Mouse (Mus musculus) E14TG2a.4 (cell line): ENCODE results near the gene Adcyap1r1.

Source experiments
- CTCF ChIP-seq: conservative IDR thresholded peaks from 2 replicates; pipeline ENCODE4 v1.5.1; 2014; ENCODE audit warnings: low read length
- NANOG ChIP-seq: IDR thresholded peaks from 2 replicates; pipeline ENCODE4 v1.6.1; 2014; ENCODE audit warnings: borderline replicate concordance, low read length, mixed read lengths
- POU5F1 ChIP-seq: IDR thresholded peaks from 2 replicates; pipeline ENCODE4 v1.6.1; 2014; ENCODE audit warnings: low read length, borderline replicate concordance

DNA sequence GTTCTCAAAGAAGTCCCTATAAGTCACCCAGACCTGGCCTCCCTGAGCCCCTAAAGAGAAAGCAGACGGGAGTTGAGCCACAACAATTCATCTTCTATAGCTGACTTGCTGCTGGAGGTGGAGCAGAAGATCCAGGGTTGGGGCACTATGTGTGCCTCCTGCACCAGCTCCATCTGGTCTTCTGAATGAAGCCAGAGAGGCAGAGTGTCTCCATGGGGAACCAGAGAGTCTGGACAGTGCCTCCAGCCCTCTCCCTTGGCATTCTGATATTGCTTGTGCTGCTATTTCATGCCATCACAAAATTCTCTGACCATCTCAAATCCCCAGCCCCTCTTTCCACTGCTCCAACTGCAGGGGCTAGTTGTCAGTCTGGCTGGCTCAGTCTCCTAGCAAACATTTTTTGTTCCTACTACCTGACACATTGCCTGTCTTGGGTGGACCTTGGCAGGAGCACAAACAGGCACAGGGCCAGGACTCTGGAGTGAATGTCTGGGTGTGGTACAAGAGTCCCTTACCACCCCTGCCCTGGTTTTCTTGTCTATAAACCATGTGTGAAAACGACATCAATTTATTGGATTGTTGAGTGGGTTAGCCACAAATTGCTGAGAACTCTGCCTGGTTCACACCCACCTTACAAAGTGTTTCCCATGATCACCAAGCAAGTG lies 32.9 kb upstream of the Adcyap1r1 start:
- TF ChIP-seq CTCF (no peak), POU5F1 (no peak), NANOG (no peak)
